Mouse (Mus musculus): ENCODE measurements around the gene Zmiz1.
A peak's percentile ranks its signal among the peaks of the same experiment; 100 is the strongest.

DNA sequence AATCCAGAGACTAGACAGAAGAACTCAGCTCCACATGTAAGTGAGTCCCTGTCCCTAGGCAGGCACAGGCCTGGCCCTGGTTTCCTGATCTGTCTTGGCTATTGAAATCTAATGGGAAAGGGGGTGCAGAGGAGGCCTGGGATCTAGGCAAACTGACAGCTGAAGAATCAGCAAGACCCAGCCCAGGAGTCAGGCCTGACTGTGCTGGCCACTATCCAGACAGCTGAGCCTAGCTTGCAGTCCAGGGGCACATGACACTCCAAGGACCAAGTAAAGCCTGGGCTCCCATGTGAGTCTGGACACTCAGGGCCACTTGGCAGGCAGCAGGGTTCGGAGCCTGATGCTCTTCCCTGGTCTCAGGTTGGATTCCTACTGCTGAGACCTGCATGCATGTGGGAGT lies 38.0 kb upstream of the Zmiz1 start:
- TF ChIP-seq POLR2A (IDR thresholded peaks at IDR 0.05; ENCODE audit: insufficient read length, low read depth) (no peak), MYOG (IDR thresholded peaks at IDR 0.05; ENCODE audit: control insufficient read depth in 1 of 3, insufficient read depth in 1 of 3, insufficient read length in 2 of 3, low read depth in 2 of 3) (peak in 2 of 3 experiments; percentile 34 to 75), MYOD1 (IDR thresholded peaks at IDR 0.05; ENCODE audit: control insufficient read depth in 1 of 3, insufficient read length in 2 of 3, low read depth in 2 of 3) (peak in 2 of 3 experiments; percentile 42 to 70), MAX (IDR thresholded peaks at IDR 0.05; ENCODE audit: low read depth) (no peak), REST (IDR thresholded peaks at IDR 0.05; ENCODE audit: insufficient read depth, insufficient read length) (no peak), TCF12 (IDR thresholded peaks at IDR 0.05; ENCODE audit: insufficient read depth, poor library complexity, severe bottlenecking) (no peak), USF1 (IDR thresholded peaks at IDR 0.05; ENCODE audit: low read depth) (peak; percentile 53), TCF3 (IDR thresholded peaks at IDR 0.05; ENCODE audit: insufficient read length, low read depth) (no peak), POLR2AphosphoS2 (IDR thresholded peaks at IDR 0.05; ENCODE audit: insufficient read length, low read depth) (no peak), E2F4 (IDR thresholded peaks at IDR 0.05; ENCODE audit: insufficient read depth) (no peak), CEBPB (IDR thresholded peaks at IDR 0.05; ENCODE audit: insufficient read depth, poor library complexity, severe bottlenecking) (no peak), SRF (IDR thresholded peaks at IDR 0.05; ENCODE audit: control insufficient read depth, insufficient read length, low read depth) (no peak)
